ENCODE assay signal across 9 mouse cellular contexts in the genomic region with DNA sequence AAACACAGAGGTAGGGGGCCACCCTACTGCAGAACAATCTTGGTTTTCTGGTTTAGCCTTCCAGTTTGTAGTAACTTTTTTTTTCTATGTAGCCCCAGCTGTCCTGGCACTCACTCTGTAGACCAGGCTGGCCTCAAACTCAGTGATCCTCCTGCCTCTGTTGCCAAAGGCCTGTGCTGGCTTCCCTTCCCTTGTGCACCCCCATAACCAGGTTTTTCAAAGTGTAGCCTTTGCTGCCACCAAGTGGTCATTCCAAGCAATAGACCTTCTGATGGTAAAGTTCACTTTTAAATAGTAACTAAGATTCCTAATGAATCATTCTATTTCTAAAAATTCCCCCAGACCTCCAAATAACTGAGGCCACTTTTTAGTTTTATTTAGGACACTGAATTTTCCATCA. TPM values are rescaled to one million over a fixed set of nuclear protein-coding genes. Genes with fewer than 3 reads are reported as not detected.
A peak's percentile ranks its signal among the peaks of the same experiment; 100 is the strongest.
DNase-seq lines count a peak whose midpoint lies in the region; ATAC-seq and TF ChIP-seq lines count a peak whose summit lies in the region.
"Had no signal": no experiment of that assay in that cellular context is flagged by ENCODE, and none has a peak within 500 bp of the region (broad histone marks: within the 10 kb centered on the region; RNA-seq: fewer than 3 reads in every experiment).

No protein-coding gene starts in this region.

- TF ChIP-seq POLR2A in bone marrow, adult 2 months (IDR thresholded peaks at IDR 0.05; ENCODE audit: borderline replicate concordance, control insufficient read depth, low read depth, low read length): no peak

- H3K4me3 ChIP-seq in gastrocnemius, adult 2 months: no peak overlapping the region
- no peak overlapping the region for H3K4me3 ChIP-seq in bone marrow, adult 2 months (replicated peaks; ENCODE audit: control insufficient read depth, low read depth, low read length)
- H3K4me3 ChIP-seq in forebrain, embryonic 12.5 days (replicated peaks): no peak overlapping the region
- no peak overlapping the region for H3K4me3 ChIP-seq in kidney, embryonic 14.5 days (ENCODE audit: low read length)
- H3K4me3 ChIP-seq in stomach, embryonic 14.5 days (ENCODE audit: low read depth, low read length): no peak overlapping the region
- H3K4me3 ChIP-seq: stomach, embryonic 15.5 days had no signal

- H3K9me3 ChIP-seq in forebrain, embryonic 12.5 days: no peaks in the 10 kb centered on the region
- H3K9me3 ChIP-seq in kidney, embryonic 14.5 days (ENCODE audit: control insufficient read depth, low read length): no peaks in the 10 kb centered on the region
- H3K9me3 ChIP-seq in stomach, embryonic 14.5 days (ENCODE audit: control insufficient read depth, low read depth, low read length): no peaks in the 10 kb centered on the region
- H3K9me3 ChIP-seq: stomach, embryonic 15.5 days had no signal

- H3K4me1 ChIP-seq in bone marrow, adult 2 months (ENCODE audit: control insufficient read depth, insufficient read depth, low read length): 0 out of 2 replicates have a peak, but pooled peaks cover 1% of the 10 kb centered on the region
- no peaks in the 10 kb centered on the region for H3K4me1 ChIP-seq in forebrain, embryonic 12.5 days
- no peaks in the 10 kb centered on the region for H3K4me1 ChIP-seq in kidney, embryonic 14.5 days (ENCODE audit: control insufficient read depth, insufficient read depth, low read length)
- no peaks in the 10 kb centered on the region for H3K4me1 ChIP-seq in stomach, embryonic 14.5 days (ENCODE audit: control insufficient read depth, insufficient read depth, low read length)
- H3K4me1 ChIP-seq: stomach, embryonic 15.5 days had no signal

- H3K9ac ChIP-seq in forebrain, embryonic 12.5 days: no peak overlapping the region
- H3K9ac ChIP-seq in kidney, embryonic 14.5 days (ENCODE audit: low read depth, low read length): no peak overlapping the region
- H3K9ac ChIP-seq in stomach, embryonic 14.5 days (replicated peaks; ENCODE audit: low read depth, low read length): no peak overlapping the region
- H3K9ac ChIP-seq: stomach, embryonic 15.5 days had no signal

- no peak overlapping the region for H3K4me2 ChIP-seq in forebrain, embryonic 12.5 days
- H3K4me2 ChIP-seq in kidney, embryonic 14.5 days (replicated peaks; ENCODE audit: low read depth, low read length): no peak overlapping the region
- no peak overlapping the region for H3K4me2 ChIP-seq in stomach, embryonic 14.5 days (replicated peaks; ENCODE audit: low read depth, low read length)
- H3K4me2 ChIP-seq: stomach, embryonic 15.5 days had no signal

- peak; percentile 55; the same call in 1 of the 2 replicates for ATAC-seq in forebrain, embryonic 12.5 days (ENCODE audit: low FRiP score)
- peak; percentile 39; the same call in 1 of the 2 replicates for ATAC-seq in kidney, embryonic 14.5 days (ENCODE audit: low FRiP score, low TSS enrichment)
- peak; percentile 47 for ATAC-seq in megakaryocyte-erythroid progenitor cell, adult 5-6 weeks (replicated peaks; ENCODE audit: low FRiP score, low TSS enrichment, poor library complexity, severe bottlenecking)
- ATAC-seq in stomach, embryonic 14.5 days (ENCODE audit: insufficient number of reproducible peaks, insufficient read depth, low FRiP score, low read depth): 0 out of 2 replicates have a peak, but pooled peaks have one; percentile 18

- H3K27ac ChIP-seq in gastrocnemius, adult 2 months: no peak overlapping the region
- no peak overlapping the region for H3K27ac ChIP-seq in bone marrow, adult 2 months (ENCODE audit: control insufficient read depth, insufficient read depth, low read depth, low read length, poor library complexity)
- no peak overlapping the region for H3K27ac ChIP-seq in forebrain, embryonic 12.5 days
- no peak overlapping the region for H3K27ac ChIP-seq in kidney, embryonic 14.5 days (ENCODE audit: low read depth, low read length)
- H3K27ac ChIP-seq in stomach, embryonic 14.5 days (ENCODE audit: low read length): no peak overlapping the region
- H3K27ac ChIP-seq: stomach, embryonic 15.5 days had no signal

- TF ChIP-seq CTCF in gastrocnemius, adult 2 months (IDR thresholded peaks at IDR 0.05): peak; percentile 77
- TF ChIP-seq CTCF in bone marrow, adult 2 months (IDR thresholded peaks at IDR 0.05; ENCODE audit: control insufficient read depth, insufficient read depth, low read length): peak; percentile 57

- H3K27me3 ChIP-seq in forebrain, embryonic 12.5 days: no peaks in the 10 kb centered on the region
- H3K27me3 ChIP-seq in kidney, embryonic 14.5 days (ENCODE audit: control insufficient read depth, insufficient read depth, low read length): no peaks in the 10 kb centered on the region
- H3K27me3 ChIP-seq in stomach, embryonic 14.5 days (ENCODE audit: control insufficient read depth, insufficient read depth, low read length): no peaks in the 10 kb centered on the region
- H3K27me3 ChIP-seq: stomach, embryonic 15.5 days had no signal

- intact Hi-C loops in gastrocnemius, adult 2 months (cut with DNase I): loop anchor here (2.0 to 5.0 kb wide), 3 partner anchors 42 to 217 kb away; no protein-coding TSS in a partner anchor

- DNase-seq in gastrocnemius, adult 2 months: peak; percentile 48
- DNase-seq in gastrocnemius, postnatal 25 days: no peak
- peak; percentile 53 for DNase-seq in CD4-positive helper T cell, adult 2 months (ENCODE audit: low read depth, low spot score)

- H3K36me3 ChIP-seq in forebrain, embryonic 12.5 days (replicated peaks): peaks cover 36% of the 10 kb centered on the region
- peaks cover 41% of the 10 kb centered on the region for H3K36me3 ChIP-seq in kidney, embryonic 14.5 days (ENCODE audit: control insufficient read depth, insufficient read depth, low read length)
- H3K36me3 ChIP-seq in stomach, embryonic 14.5 days (ENCODE audit: control insufficient read depth, insufficient read depth, low read length): peaks cover 27% of the 10 kb centered on the region

RNA-seq across cellular contexts. Expression of gene Mapk9, which starts 23.2 kb away (rescaled TPM):
- 10 to 100 TPM; 47.4 to 54.4 TPM for total RNA-seq in gastrocnemius, adult 2 months (2021)
- 10 to 100 TPM; 40.7 to 47.1 TPM for total RNA-seq in gastrocnemius, postnatal 25 days (2021)
- 14.0 and 15.2 TPM in 2 replicates for polyA plus RNA-seq in bone marrow, adult 2 months (2011; ENCODE audit: insufficient read depth, insufficient read length, low replicate concordance, missing spikeins)
- polyA plus RNA-seq in forebrain, embryonic 12.5 days (2016; fragmentation: Nextera tagmentation; extraction: Ambion mirVana): 41.8 and 43.2 TPM in 2 replicates
- 19.3 and 33.9 TPM in 2 replicates for polyA plus RNA-seq in kidney, embryonic 14.5 days (2014; fragmentation: Nextera tagmentation; extraction: Ambion mirVana)
- 107 and 112 TPM in 2 replicates for total RNA-seq in megakaryocyte-erythroid progenitor cell, adult 5-6 weeks (2014; fragmentation: Nextera tagmentation)
- 94.5 and 98.9 TPM in 2 replicates for total RNA-seq in megakaryocyte-erythroid progenitor cell, adult 5-6 weeks (2017)
- polyA plus RNA-seq in stomach, embryonic 14.5 days (2014; fragmentation: Nextera tagmentation; extraction: Ambion mirVana): 36.5 and 37.6 TPM in 2 replicates

RNA-seq across cellular contexts. Expression of gene Rasgef1c, which starts 31.9 kb away (rescaled TPM):
- under 1 TPM; 0.13 to 0.31 TPM for total RNA-seq in gastrocnemius, adult 2 months (2021)
- under 1 TPM; 0.43 to 0.48 TPM for total RNA-seq in gastrocnemius, postnatal 25 days (2021)
- not detected in 2 replicates for polyA plus RNA-seq in bone marrow, adult 2 months (2011; ENCODE audit: insufficient read depth, insufficient read length, low replicate concordance, missing spikeins)
- polyA plus RNA-seq in forebrain, embryonic 12.5 days (2016; fragmentation: Nextera tagmentation; extraction: Ambion mirVana): 1.8 and 2.8 TPM in 2 replicates
- not detected in 2 replicates for polyA plus RNA-seq in kidney, embryonic 14.5 days (2014; fragmentation: Nextera tagmentation; extraction: Ambion mirVana)
- total RNA-seq in megakaryocyte-erythroid progenitor cell, adult 5-6 weeks (2014; fragmentation: Nextera tagmentation): 1.4 and 5.6 TPM in 2 replicates
- total RNA-seq in megakaryocyte-erythroid progenitor cell, adult 5-6 weeks (2017): 1.2 TPM in 2 replicates
- 0.43 and 0.54 TPM in 2 replicates for polyA plus RNA-seq in stomach, embryonic 14.5 days (2014; fragmentation: Nextera tagmentation; extraction: Ambion mirVana)
